Mouse (Mus musculus): ENCODE data around the gene Stab2.
A peak's percentile ranks its signal among the peaks of the same experiment; 100 is the strongest.

- TF ChIP-seq CTCF (conservative IDR thresholded peaks at IDR 0.05; ENCODE audit: insufficient read depth, insufficient read length, low read depth, low read length) (peak; percentile 74), POLR2A (IDR thresholded peaks at IDR 0.05; ENCODE audit: low read depth, low read length) (no peak)
These were observed 35.9 kb downstream of the Stab2 start for GRCm38 (mm10) chr10:86971680-86972502.
